Mouse (Mus musculus) gonadal fat pad, adult 2 months (tissue): ENCODE results near the gene Trim27. TPM values are rescaled to one million over a fixed set of nuclear protein-coding genes. Genes with fewer than 3 reads are reported as not detected.

Source experiments
- DNase-seq: peaks from one replicate; pipeline ENCODE4 v3.0.0-alpha.2; 2012; ENCODE audit warnings: low read depth
- polyA plus RNA-seq: library from polyadenylated mRNA; depleted of rRNA; stranded (reverse); fragments of >200 nt; gene quantifications from 2 replicates; pipeline ENCODE4 v1.2.3, GENCODE M21; 2012; rRNA removed

The Trim27 gene
- 44.6 and 55.3 TPM in 2 replicates for polyA plus RNA-seq

- no peak for DNase-seq
Measured at GRCm38 (mm10) chr13:21179367-21179723, at the start of gene Trim27. Gene Trim27 (plus strand): TSS chr13:21179445.

- DNase-seq: no peak
Measured at GRCm38 (mm10) chr13:21142421-21142820, 36.8 kb upstream of the Trim27 start.

DNA sequence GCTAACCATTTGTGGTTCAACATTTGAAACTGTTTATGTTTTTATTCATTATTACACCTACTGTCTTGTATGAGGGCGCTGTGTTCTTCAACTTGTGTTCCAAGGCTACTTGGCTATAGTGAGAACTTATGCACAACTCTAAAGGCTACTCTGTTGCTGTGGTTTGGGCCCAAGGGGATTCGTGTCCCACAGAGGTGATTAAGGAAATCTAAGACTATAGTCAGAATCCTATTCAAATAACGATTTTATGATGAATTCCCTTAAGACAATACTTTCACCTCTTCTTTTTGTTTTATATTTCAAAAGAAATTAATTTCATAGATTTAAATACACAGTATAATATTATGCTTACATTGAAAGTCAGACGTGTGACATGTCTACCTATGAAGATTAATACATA is 33.5 kb upstream of the Trim27 start, which contains the start of gene Olfr1368:
Gene Olfr1368 (minus strand): TSS at position 101 of the 400 bp plus-strand sequence.
- no peak for DNase-seq

- no peak for DNase-seq
Measured at GRCm38 (mm10) chr13:21155888-21156287, 23.4 kb upstream of the Trim27 start.

DNA sequence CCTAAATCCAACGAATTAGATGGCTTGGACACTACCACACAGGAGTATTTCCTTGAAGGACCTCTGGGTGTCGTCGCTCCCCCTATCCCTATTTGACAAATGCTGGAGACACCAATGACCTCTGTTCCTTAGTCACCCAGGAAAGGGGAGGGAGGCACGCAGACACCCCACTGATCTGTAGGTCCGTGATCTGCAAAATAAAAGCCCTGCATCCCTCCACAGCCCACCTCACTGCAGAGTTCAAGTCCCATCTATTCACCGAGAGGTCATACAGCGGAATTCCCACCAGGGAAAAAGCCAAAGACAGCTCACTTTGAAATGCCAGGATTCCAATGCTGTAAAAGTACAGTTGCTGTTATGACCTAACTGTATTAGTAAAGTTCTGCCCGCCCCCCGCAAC is 21.2 kb upstream of the Trim27 start:
- no peak for DNase-seq

- DNase-seq: no peak
Measured at GRCm38 (mm10) chr13:21158785-21159474, 20.3 kb upstream of the Trim27 start.

DNA sequence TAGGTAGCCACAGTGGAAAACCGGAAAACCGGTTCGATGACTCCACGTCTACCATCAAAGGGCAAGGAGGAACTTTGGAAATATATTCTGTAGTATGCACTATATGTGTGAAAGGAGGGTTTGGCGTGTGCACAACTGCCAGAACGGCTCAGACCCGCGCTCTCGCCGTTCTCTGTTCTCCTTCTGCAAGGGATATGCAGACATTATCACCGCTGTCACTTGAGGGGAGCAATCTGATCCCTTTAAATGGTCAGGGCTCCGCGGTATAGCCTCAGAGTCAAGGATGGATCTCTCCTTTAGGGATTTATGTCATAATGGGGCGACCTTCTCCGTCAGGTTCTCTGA is 19.8 kb upstream of the Trim27 start:
- DNase-seq: no peak

GRCm38 (mm10) chr13:21160041-21160511 is 19.2 kb upstream of the Trim27 start:
- no peak for DNase-seq

- DNase-seq: no peak
Measured at GRCm38 (mm10) chr13:21160657-21161590, 18.3 kb upstream of the Trim27 start.

DNA sequence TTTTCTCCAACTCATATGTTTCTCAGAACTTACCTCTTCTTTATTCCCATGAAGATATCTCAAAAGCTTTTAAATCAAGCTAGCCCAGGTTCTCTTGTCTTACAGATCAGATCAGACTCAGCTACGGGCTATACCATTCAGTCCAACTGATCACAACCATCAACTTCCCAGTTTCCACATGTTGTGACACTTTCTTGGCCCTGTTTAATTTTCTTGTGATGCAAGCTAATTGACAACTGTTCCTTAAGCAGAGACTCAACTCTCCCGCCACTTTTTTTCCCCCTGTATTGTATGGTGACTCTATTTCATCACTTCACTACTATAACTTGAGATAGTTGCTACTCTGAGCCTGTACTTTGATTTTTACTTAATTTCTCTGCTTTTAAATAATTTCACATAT is 17.7 kb upstream of the Trim27 start:
- DNase-seq: no peak

DNA sequence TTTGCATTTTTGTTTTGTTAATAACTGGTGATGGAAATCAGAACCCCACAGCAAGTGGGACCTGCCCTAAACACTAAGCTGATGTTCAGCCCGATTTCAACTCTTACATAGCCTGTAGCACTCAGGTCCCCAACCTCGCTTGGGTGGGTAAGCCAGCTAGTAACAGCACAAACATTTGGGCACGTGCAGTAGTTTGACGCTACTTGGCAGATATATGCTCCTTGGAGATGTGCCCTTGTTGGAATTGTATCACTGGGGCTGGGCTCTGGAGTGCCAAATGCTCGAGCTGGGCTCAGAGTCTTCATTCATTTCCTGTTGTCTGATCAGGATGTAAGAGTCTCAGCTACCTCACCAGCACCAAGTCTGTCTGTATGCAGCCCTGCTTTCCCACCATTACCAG is 16.7 kb upstream of the Trim27 start:
- no peak for DNase-seq

GRCm38 (mm10) chr13:21166936-21167909 is 12.0 kb upstream of the Trim27 start:
- DNase-seq: no peak

DNA sequence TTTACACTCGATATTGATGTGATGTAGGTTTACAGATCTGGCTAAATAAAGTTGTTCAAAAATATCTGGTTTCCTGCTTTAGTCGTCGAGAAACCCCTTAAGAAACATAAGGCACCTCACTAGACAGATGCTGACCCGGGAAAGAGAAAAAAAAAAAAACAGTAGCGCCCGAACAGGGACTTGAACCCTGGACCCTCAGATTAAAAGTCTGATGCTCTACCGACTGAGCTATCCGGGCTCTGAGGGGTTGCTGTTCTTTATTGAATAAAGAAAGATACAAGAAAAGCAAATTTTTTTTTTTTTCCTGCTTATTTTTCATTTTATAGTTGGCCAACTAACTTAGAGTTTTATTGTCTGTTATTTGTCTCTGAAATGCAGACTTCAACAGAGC is 11.3 kb upstream of the Trim27 start:
- DNase-seq: no peak

DNA sequence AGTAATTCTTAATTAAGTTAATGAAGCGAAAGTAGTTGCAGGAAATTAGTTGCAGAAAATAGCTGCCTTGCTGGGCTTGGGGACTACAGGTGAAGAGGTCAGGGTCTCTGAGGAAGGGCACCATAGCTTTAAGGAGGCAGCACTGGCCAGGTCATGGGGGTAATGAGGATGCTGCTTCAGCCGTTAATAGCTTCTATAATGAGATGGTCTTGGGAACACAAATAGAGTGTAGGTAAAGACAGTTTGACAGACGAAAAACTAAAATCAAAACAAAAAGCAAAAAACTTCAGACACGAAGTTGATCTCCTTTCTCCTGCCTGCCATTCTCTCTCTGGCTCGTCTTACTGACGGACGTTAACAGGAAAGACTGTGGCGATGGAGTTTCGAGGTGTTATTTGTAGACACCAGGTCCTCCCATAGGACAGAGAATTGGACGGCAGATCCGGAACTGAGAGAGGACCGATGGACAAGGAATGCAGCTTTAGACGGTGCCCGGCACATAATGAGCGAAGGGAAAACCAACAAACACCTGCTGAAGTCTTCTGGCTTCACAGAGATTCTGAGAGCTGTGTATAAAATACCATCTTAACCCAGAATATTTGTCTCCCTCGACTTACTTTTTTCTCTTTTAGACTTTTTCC is 10.8 kb upstream of the Trim27 start:
- no peak for DNase-seq

- DNase-seq: no peak
Measured at GRCm38 (mm10) chr13:21169121-21169656, 10.1 kb upstream of the Trim27 start.

DNA sequence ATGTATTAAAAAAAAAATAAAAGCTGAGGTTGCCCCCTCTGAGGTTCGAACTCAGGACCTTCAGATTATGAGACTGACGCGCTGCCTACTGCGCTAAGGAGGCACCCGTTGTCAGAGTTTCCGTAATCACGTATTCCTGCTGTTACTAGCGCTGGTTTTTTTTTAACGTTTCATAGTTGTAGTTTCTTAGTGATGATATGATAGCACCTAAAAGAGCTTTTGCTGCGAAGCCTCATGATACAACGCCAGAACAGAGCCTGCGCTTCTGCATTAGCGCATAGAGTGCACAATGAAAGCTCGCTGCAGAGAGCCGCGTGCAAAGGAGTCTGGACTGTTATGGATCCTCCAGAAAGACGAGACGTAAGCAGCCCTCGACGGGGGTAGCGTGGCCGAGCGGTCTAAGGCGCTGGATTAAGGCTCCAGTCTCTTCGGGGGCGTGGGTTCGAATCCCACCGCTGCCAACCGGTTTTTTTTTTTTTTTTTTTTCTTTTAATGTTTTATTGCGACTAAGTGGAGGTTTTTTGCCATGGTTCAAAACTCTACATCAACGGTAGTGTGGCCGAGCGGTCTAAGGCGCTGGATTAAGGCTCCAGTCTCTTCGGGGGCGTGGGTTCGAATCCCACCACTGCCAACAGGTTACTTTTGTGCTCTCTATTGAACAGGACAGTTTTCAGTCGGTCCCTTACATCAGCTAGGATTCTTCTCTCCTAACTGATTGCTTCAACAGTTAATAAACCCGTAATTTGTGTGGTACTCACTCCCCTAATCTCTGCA is 9.4 kb upstream of the Trim27 start:
- DNase-seq: no peak

- DNase-seq: no peak
Measured at GRCm38 (mm10) chr13:21170431-21171155, 8.7 kb upstream of the Trim27 start.

DNA sequence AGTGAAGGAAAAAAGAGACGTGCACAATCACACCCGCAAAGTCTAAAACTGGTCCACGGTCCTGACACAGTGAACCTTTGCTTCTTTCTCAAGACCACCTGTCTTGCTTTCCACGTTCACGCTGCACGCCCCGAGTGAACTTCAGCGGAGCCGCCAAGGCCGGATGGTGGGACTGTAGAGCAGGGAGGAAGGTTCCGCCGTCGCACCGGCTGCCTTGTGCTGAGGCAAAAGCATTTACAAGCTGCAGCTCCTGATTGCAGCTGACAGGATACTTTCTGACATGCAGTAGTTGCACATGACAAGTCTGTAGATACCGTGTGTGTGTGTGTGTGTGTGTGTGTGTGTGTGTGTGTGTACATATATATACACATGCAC is 8.1 kb upstream of the Trim27 start:
- no peak for DNase-seq

GRCm38 (mm10) chr13:21171600-21172150 is 7.6 kb upstream of the Trim27 start:
- DNase-seq: no peak
